Mouse (Mus musculus): ENCODE measurements at regions not wholly inside any gene's neighbourhood (a gene's known extent, or its start where the extent isn't known, plus 50 kb on each side); places are given as distances from the start of the nearest gene placed in this dataset.

- DNase-seq: no peak
Measured at GRCm38 (mm10) chr1:136784178-136784577, 159.5 kb downstream of the Zfp281 start.

GRCm38 (mm10) chr1:136788979-136789513 is 164.3 kb downstream of the Zfp281 start:
- DNase-seq: no peak

- no peak for DNase-seq
Measured at GRCm38 (mm10) chr1:136791641-136792040, 166.9 kb downstream of the Zfp281 start.
